Mouse (Mus musculus): Measurements from ENCODE around the gene Gm5460. TPM values are rescaled to one million over a fixed set of nuclear protein-coding genes. Genes with fewer than 3 reads are reported as not detected.

Gene Gm5460
- polyA plus RNA-seq (2016; fragmentation: Nextera tagmentation; extraction: Ambion mirVana) = not detected in 2 replicates

GRCm38 (mm10) chr14:34016381-34016780, at the start of gene Gm5460:
Gm5460 (plus strand) TSS chr14:34016758.
- DNase-seq (ENCODE audit: low spot score) = no peak
- Histone ChIP-seq H3K4me1 (replicated peaks) (no peaks in the 10 kb centered on the region), H3K9me3 (no peaks in the 10 kb centered on the region), H3K36me3 (no peaks in the 10 kb centered on the region), H3K4me3 (no peak within 1 kb of the TSS), H3K27ac (no peak within 1 kb of the TSS), H3K27me3 (ENCODE audit: insufficient read depth, poor library complexity, severe bottlenecking) (no peaks in the 10 kb centered on the region)
- WGBS = 95% methylated on average over 4 of the region's 4 CpGs

GRCm38 (mm10) chr14:33972679-33973078, 43.9 kb upstream of the Gm5460 start:
- H3K27me3 ChIP-seq (ENCODE audit: insufficient read depth, poor library complexity, severe bottlenecking) = peaks cover 2% of the 10 kb centered on the region; the same call in 1 of the 2 replicates
- no peak overlapping the region for H3K27ac ChIP-seq
- H3K36me3 ChIP-seq = no peaks in the 10 kb centered on the region
- no peak for DNase-seq (ENCODE audit: low spot score)
- H3K9me3 ChIP-seq = no peaks in the 10 kb centered on the region
- H3K4me1 ChIP-seq (replicated peaks) = peaks cover 10% of the 10 kb centered on the region; the same call in 1 of the 2 replicates
- 46% methylated on average over 7 of the region's 7 CpGs for WGBS
- H3K4me3 ChIP-seq = no peak overlapping the region

GRCm38 (mm10) chr14:33974752-33975151, 41.8 kb upstream of the Gm5460 start:
- Histone ChIP-seq H3K9me3 (no peaks in the 10 kb centered on the region), H3K27me3 (ENCODE audit: insufficient read depth, poor library complexity, severe bottlenecking) (peaks cover 22% of the 10 kb centered on the region), H3K4me1 (replicated peaks) (peaks cover 24% of the 10 kb centered on the region), H3K4me3 (no peak overlapping the region), H3K27ac (no peak overlapping the region), H3K36me3 (no peaks in the 10 kb centered on the region)
- 50% methylated on average over 5 of the region's 5 CpGs for WGBS
- no peak for DNase-seq (ENCODE audit: low spot score)

GRCm38 (mm10) chr14:33977748-33978147, 38.8 kb upstream of the Gm5460 start:
- 31% methylated on average over 7 of the region's 7 CpGs for WGBS

GRCm38 (mm10) chr14:33978604-33979059, 37.9 kb upstream of the Gm5460 start, which contains the start of gene Zfp488:
Zfp488 (minus strand) TSS chr14:33978764.
- WGBS = 3% methylated on average over 25 of the region's 25 CpGs
- Histone ChIP-seq H3K9me3 (no peaks in the 10 kb centered on the region), H3K36me3 (no peaks in the 10 kb centered on the region), H3K4me1 (replicated peaks) (peaks cover 24% of the 10 kb centered on the region), H3K4me3 (peak within 1 kb of the TSS; percentile 52), H3K27ac (no peak within 1 kb of the TSS), H3K27me3 (ENCODE audit: insufficient read depth, poor library complexity, severe bottlenecking) (peaks cover 23% of the 10 kb centered on the region)
- DNase-seq (ENCODE audit: low spot score) = peak; percentile 56

More at GRCm38 (mm10) chr14:33977748-33978147, 38.8 kb upstream of the Gm5460 start:
- H3K27ac ChIP-seq = no peak overlapping the region
- H3K9me3 ChIP-seq = no peaks in the 10 kb centered on the region
- peaks cover 23% of the 10 kb centered on the region for H3K27me3 ChIP-seq (ENCODE audit: insufficient read depth, poor library complexity, severe bottlenecking)
- no peaks in the 10 kb centered on the region for H3K36me3 ChIP-seq
- DNase-seq (ENCODE audit: low spot score) = no peak
- peaks cover 24% of the 10 kb centered on the region for H3K4me1 ChIP-seq (replicated peaks)
- no peak overlapping the region; the same call in 1 of the 2 replicates for H3K4me3 ChIP-seq

- H3K9me3 ChIP-seq = no peaks in the 10 kb centered on the region
- no peaks in the 10 kb centered on the region for H3K4me1 ChIP-seq (replicated peaks)
- H3K4me3 ChIP-seq = no peak overlapping the region
- no peaks in the 10 kb centered on the region for H3K27me3 ChIP-seq (ENCODE audit: insufficient read depth, poor library complexity, severe bottlenecking)
- no peak for DNase-seq (ENCODE audit: low spot score)
- no peak overlapping the region for H3K27ac ChIP-seq
- WGBS = 52% methylated on average over 3 of the region's 3 CpGs
- H3K36me3 ChIP-seq = no peaks in the 10 kb centered on the region
These were observed 27.4 kb upstream of the Gm5460 start for GRCm38 (mm10) chr14:33989201-33989600.

GRCm38 (mm10) chr14:33991971-33992370, 24.6 kb upstream of the Gm5460 start:
- Histone ChIP-seq H3K9me3 (no peaks in the 10 kb centered on the region), H3K27me3 (ENCODE audit: insufficient read depth, poor library complexity, severe bottlenecking) (no peaks in the 10 kb centered on the region), H3K4me1 (replicated peaks) (no peaks in the 10 kb centered on the region), H3K27ac (no peak overlapping the region), H3K36me3 (no peaks in the 10 kb centered on the region), H3K4me3 (no peak overlapping the region)
- DNase-seq (ENCODE audit: low spot score) = no peak
- WGBS = 82% methylated on average over 4 of the region's 4 CpGs

GRCm38 (mm10) chr14:33993051-33993450, 23.5 kb upstream of the Gm5460 start:
- no peaks in the 10 kb centered on the region for H3K27me3 ChIP-seq (ENCODE audit: insufficient read depth, poor library complexity, severe bottlenecking)
- DNase-seq (ENCODE audit: low spot score) = no peak
- no peaks in the 10 kb centered on the region for H3K36me3 ChIP-seq
- 91% methylated on average over 9 of the region's 9 CpGs for WGBS
- no peaks in the 10 kb centered on the region for H3K4me1 ChIP-seq (replicated peaks)
- H3K27ac ChIP-seq = no peak overlapping the region
- no peak overlapping the region for H3K4me3 ChIP-seq
- no peaks in the 10 kb centered on the region for H3K9me3 ChIP-seq

- no peaks in the 10 kb centered on the region for H3K27me3 ChIP-seq (ENCODE audit: insufficient read depth, poor library complexity, severe bottlenecking)
- H3K27ac ChIP-seq = no peak overlapping the region
- H3K4me3 ChIP-seq = no peak overlapping the region
- no peak for DNase-seq (ENCODE audit: low spot score)
- H3K36me3 ChIP-seq = no peaks in the 10 kb centered on the region
- no peaks in the 10 kb centered on the region for H3K9me3 ChIP-seq
- H3K4me1 ChIP-seq (replicated peaks) = no peaks in the 10 kb centered on the region
- WGBS = 89% methylated on average over 6 of the region's 6 CpGs
These were observed 22.9 kb upstream of the Gm5460 start for GRCm38 (mm10) chr14:33993521-33994289.

GRCm38 (mm10) chr14:33997427-33997826, 19.1 kb upstream of the Gm5460 start:
- Histone ChIP-seq H3K27me3 (ENCODE audit: insufficient read depth, poor library complexity, severe bottlenecking) (no peaks in the 10 kb centered on the region), H3K9me3 (no peaks in the 10 kb centered on the region), H3K36me3 (no peaks in the 10 kb centered on the region), H3K4me1 (replicated peaks) (no peaks in the 10 kb centered on the region), H3K4me3 (no peak overlapping the region), H3K27ac (no peak overlapping the region)
- DNase-seq (ENCODE audit: low spot score) = no peak
- WGBS = 69% methylated on average over 6 of the region's 6 CpGs

- Histone ChIP-seq H3K36me3 (no peaks in the 10 kb centered on the region), H3K4me1 (replicated peaks) (no peaks in the 10 kb centered on the region), H3K9me3 (no peaks in the 10 kb centered on the region), H3K27me3 (ENCODE audit: insufficient read depth, poor library complexity, severe bottlenecking) (no peaks in the 10 kb centered on the region), H3K4me3 (no peak overlapping the region), H3K27ac (no peak overlapping the region)
- DNase-seq (ENCODE audit: low spot score) = no peak
These were observed 16.5 kb upstream of the Gm5460 start for GRCm38 (mm10) chr14:34000076-34000475.

- Histone ChIP-seq H3K9me3 (no peaks in the 10 kb centered on the region), H3K27me3 (ENCODE audit: insufficient read depth, poor library complexity, severe bottlenecking) (no peaks in the 10 kb centered on the region), H3K4me3 (no peak overlapping the region), H3K27ac (no peak overlapping the region), H3K36me3 (no peaks in the 10 kb centered on the region), H3K4me1 (replicated peaks) (no peaks in the 10 kb centered on the region)
- DNase-seq (ENCODE audit: low spot score) = no peak
These were observed 15.1 kb upstream of the Gm5460 start for GRCm38 (mm10) chr14:34001445-34001844.

GRCm38 (mm10) chr14:34002358-34002757, 14.2 kb upstream of the Gm5460 start:
- no peak overlapping the region for H3K27ac ChIP-seq
- no peaks in the 10 kb centered on the region for H3K27me3 ChIP-seq (ENCODE audit: insufficient read depth, poor library complexity, severe bottlenecking)
- no peak overlapping the region for H3K4me3 ChIP-seq
- no peaks in the 10 kb centered on the region for H3K36me3 ChIP-seq
- no peaks in the 10 kb centered on the region for H3K9me3 ChIP-seq
- no peak for DNase-seq (ENCODE audit: low spot score)
- WGBS = 90% methylated on average over 5 of the region's 5 CpGs
- no peaks in the 10 kb centered on the region for H3K4me1 ChIP-seq (replicated peaks)
